Mouse (Mus musculus) forebrain, embryonic 12.5 days (tissue): Measurements from ENCODE around the gene Jagn1. TPM values are rescaled to one million over a fixed set of nuclear protein-coding genes. Genes with fewer than 3 reads are reported as not detected.

Source experiments
- ATAC-seq: fragments of 200-750 bp; cut with Nextera tagmentation; 2 replicates; pipeline ENCODE4 v1.8.0; 2017; ENCODE audit warnings: moderate TSS enrichment; ENCODE audit not compliant: low FRiP score
- H3K27ac ChIP-seq: fragments of 300-500 bp; sonication (generic); 2 replicates; pipeline ENCODE4 v1.5.1; 2016; ENCODE audit warnings: mild to moderate bottlenecking
- H3K27me3 ChIP-seq: fragments of 300-500 bp; sonication (generic); 2 replicates; pipeline ENCODE4 v1.6.1; 2016; ENCODE audit warnings: mild to moderate bottlenecking
- H3K36me3 ChIP-seq: fragments of 300-500 bp; sonication (generic); replicated peaks from 2 replicates; pipeline ENCODE4 v1.6.1; 2016; ENCODE audit warnings: mild to moderate bottlenecking
- H3K4me1 ChIP-seq: fragments of 300-500 bp; sonication (generic); 2 replicates; pipeline ENCODE4 v1.6.1; 2016
- H3K4me2 ChIP-seq: fragments of 300-500 bp; sonication (generic); 2 replicates; pipeline ENCODE4 v1.6.1; 2016; ENCODE audit warnings: mild to moderate bottlenecking, moderate library complexity
- H3K4me3 ChIP-seq: fragments of 300-500 bp; sonication (generic); replicated peaks from 2 replicates; pipeline ENCODE4 v1.5.1; 2016; ENCODE audit warnings: mild to moderate bottlenecking
- H3K9ac ChIP-seq: fragments of 300-500 bp; sonication (generic); 2 replicates; pipeline ENCODE4 v1.6.1; 2016; ENCODE audit warnings: mild to moderate bottlenecking
- H3K9me3 ChIP-seq: fragments of 300-500 bp; sonication (generic); 2 replicates; pipeline ENCODE4 v1.6.1; 2016
- WGBS: fragments of 180-500 bp; shearing (Covaris S2); methylation state at CpG from one replicate; pipeline ENCODE4 v1.1.7; 2016; 5-methylcytosine and 5-hydroxymethylcytosine counted together
- polyA plus RNA-seq: library from polyadenylated mRNA; unstranded; fragments of >200 nt; fragmentation: Nextera tagmentation; extraction: Ambion mirVana; gene quantifications from 2 replicates; pipeline ENCODE4 v1.2.1, GENCODE M21; 2016

Jagn1 gene
- polyA plus RNA-seq, 1 experiment from 2014 or later: 71.3 TPM

GRCm38 (mm10) chr6:113438721-113439430, 3.5 kb upstream of the Jagn1 start:
- H3K27me3 ChIP-seq: no peaks in the 10 kb centered on the region
- H3K4me1 ChIP-seq: peaks cover 9% of the 10 kb centered on the region
- 68% methylated on average over 12 of the region's 12 CpGs for WGBS
- H3K27ac ChIP-seq: no peak overlapping the region
- H3K4me2 ChIP-seq: no peak overlapping the region
- ATAC-seq: no peak
- H3K4me3 ChIP-seq: no peak overlapping the region
- H3K36me3 ChIP-seq: no peaks in the 10 kb centered on the region
- no peak overlapping the region for H3K9ac ChIP-seq
- no peaks in the 10 kb centered on the region for H3K9me3 ChIP-seq

- Histone ChIP-seq H3K9ac (no peak overlapping the region), H3K4me1 (peaks cover 9% of the 10 kb centered on the region), H3K4me3 (no peak overlapping the region), H3K4me2 (no peak overlapping the region), H3K27me3 (no peaks in the 10 kb centered on the region), H3K36me3 (peaks cover 6% of the 10 kb centered on the region; the same call in 1 of the 2 replicates), H3K27ac (no peak overlapping the region), H3K9me3 (no peaks in the 10 kb centered on the region)
- 86% methylated on average over 3 of the region's 3 CpGs for WGBS
- ATAC-seq: no peak
Observed at GRCm38 (mm10) chr6:113440686-113441085, 1.7 kb upstream of the Jagn1 start.

GRCm38 (mm10) chr6:113441147-113441680, 1.2 kb upstream of the Jagn1 start:
- Histone ChIP-seq H3K36me3 (peaks cover 9% of the 10 kb centered on the region), H3K9ac (no peak overlapping the region), H3K9me3 (no peaks in the 10 kb centered on the region), H3K4me3 (no peak overlapping the region), H3K4me2 (no peak overlapping the region), H3K27me3 (no peaks in the 10 kb centered on the region), H3K27ac (no peak overlapping the region), H3K4me1 (peaks cover 9% of the 10 kb centered on the region)
- 51% methylated on average over 7 of the region's 7 CpGs for WGBS
- ATAC-seq: no peak

- Histone ChIP-seq H3K4me3 (peak overlapping the region; percentile 68), H3K27ac (no peak overlapping the region), H3K4me1 (peaks cover 9% of the 10 kb centered on the region), H3K36me3 (peaks cover 17% of the 10 kb centered on the region), H3K9ac (peak overlapping the region; percentile 90), H3K4me2 (peak overlapping the region; percentile 88), H3K9me3 (no peaks in the 10 kb centered on the region), H3K27me3 (no peaks in the 10 kb centered on the region)
- 41% methylated on average over 9 of the region's 9 CpGs for WGBS
- ATAC-seq: peak; percentile 30; the same call in 1 of the 2 replicates
Observed at GRCm38 (mm10) chr6:113442087-113442441, 305 bp upstream of the Jagn1 start.

- Histone ChIP-seq H3K36me3 (peaks cover 27% of the 10 kb centered on the region), H3K9ac (peak overlapping the region; percentile 90), H3K4me3 (peak overlapping the region; percentile 68), H3K27ac (no peak overlapping the region), H3K27me3 (no peaks in the 10 kb centered on the region), H3K4me2 (peak overlapping the region; percentile 88), H3K9me3 (no peaks in the 10 kb centered on the region), H3K4me1 (peaks cover 9% of the 10 kb centered on the region)
- ATAC-seq: no peak
- 50% methylated on average over 12 of the region's 12 CpGs for WGBS
Observed at GRCm38 (mm10) chr6:113443091-113443490, 722 bp downstream of the Jagn1 start.

GRCm38 (mm10) chr6:113444207-113444965, 2.0 kb downstream of the Jagn1 start:
- H3K9ac ChIP-seq: no peak overlapping the region
- no peaks in the 10 kb centered on the region for H3K9me3 ChIP-seq
- peaks cover 9% of the 10 kb centered on the region for H3K4me1 ChIP-seq
- H3K4me2 ChIP-seq: no peak overlapping the region
- H3K27ac ChIP-seq: no peak overlapping the region
- H3K4me3 ChIP-seq: no peak overlapping the region
- H3K36me3 ChIP-seq: peaks cover 37% of the 10 kb centered on the region
- WGBS: 88% methylated on average over 7 of the region's 8 CpGs
- no peaks in the 10 kb centered on the region for H3K27me3 ChIP-seq
- ATAC-seq: no peak

- 93% methylated on average over 4 of the region's 4 CpGs for WGBS
- H3K4me3 ChIP-seq: no peak overlapping the region
- peaks cover 9% of the 10 kb centered on the region for H3K4me1 ChIP-seq
- no peak overlapping the region for H3K9ac ChIP-seq
- H3K4me2 ChIP-seq: no peak overlapping the region
- H3K9me3 ChIP-seq: no peaks in the 10 kb centered on the region
- no peak for ATAC-seq
- peaks cover 37% of the 10 kb centered on the region for H3K36me3 ChIP-seq
- no peak overlapping the region for H3K27ac ChIP-seq
- H3K27me3 ChIP-seq: no peaks in the 10 kb centered on the region
Observed at GRCm38 (mm10) chr6:113447639-113448038, 5.3 kb downstream of the Jagn1 start.

GRCm38 (mm10) chr6:113451839-113452238, 9.5 kb downstream of the Jagn1 start:
- H3K4me2 ChIP-seq: no peak overlapping the region
- H3K36me3 ChIP-seq: peaks cover 22% of the 10 kb centered on the region
- no peak for ATAC-seq
- no peak overlapping the region for H3K27ac ChIP-seq
- no peak overlapping the region for H3K4me3 ChIP-seq
- H3K4me1 ChIP-seq: no peaks in the 10 kb centered on the region
- H3K27me3 ChIP-seq: no peaks in the 10 kb centered on the region
- 82% methylated on average over 2 of the region's 2 CpGs for WGBS
- H3K9ac ChIP-seq: no peak overlapping the region
- no peaks in the 10 kb centered on the region for H3K9me3 ChIP-seq

- H3K27me3 ChIP-seq: peaks cover 7% of the 10 kb centered on the region; the same call in 1 of the 2 replicates
- H3K4me3 ChIP-seq: no peak overlapping the region
- H3K4me1 ChIP-seq: no peaks in the 10 kb centered on the region
- H3K9ac ChIP-seq: no peak overlapping the region
- H3K4me2 ChIP-seq: no peak overlapping the region
- H3K36me3 ChIP-seq: no peaks in the 10 kb centered on the region
- ATAC-seq: no peak
- no peak overlapping the region for H3K27ac ChIP-seq
- H3K9me3 ChIP-seq: no peaks in the 10 kb centered on the region
- 76% methylated on average over 5 of the region's 5 CpGs for WGBS
Observed at GRCm38 (mm10) chr6:113455007-113455406, 12.6 kb downstream of the Jagn1 start.

- H3K4me2 ChIP-seq: no peak within 1 kb of the TSS
- ATAC-seq: no peak
- H3K27ac ChIP-seq: no peak within 1 kb of the TSS
- H3K9ac ChIP-seq: no peak within 1 kb of the TSS
- H3K4me3 ChIP-seq: no peak within 1 kb of the TSS
- H3K4me1 ChIP-seq: no peaks in the 10 kb centered on the region
- no peaks in the 10 kb centered on the region for H3K36me3 ChIP-seq
- no peaks in the 10 kb centered on the region for H3K9me3 ChIP-seq
- 84% methylated on average over 9 of the region's 10 CpGs for WGBS
- peaks cover 13% of the 10 kb centered on the region; the same call in 1 of the 2 replicates for H3K27me3 ChIP-seq
Observed at GRCm38 (mm10) chr6:113457952-113458534, 15.7 kb downstream of the Jagn1 start, which contains the start of gene Il17re. TSS of gene Il17re (plus strand) at chr6:113458484.

GRCm38 (mm10) chr6:113458635-113459034, 16.3 kb downstream of the Jagn1 start:
- Histone ChIP-seq H3K9me3 (no peaks in the 10 kb centered on the region), H3K9ac (no peak overlapping the region), H3K27ac (no peak overlapping the region), H3K4me1 (no peaks in the 10 kb centered on the region), H3K4me3 (no peak overlapping the region), H3K36me3 (no peaks in the 10 kb centered on the region), H3K4me2 (no peak overlapping the region), H3K27me3 (peaks cover 13% of the 10 kb centered on the region; the same call in 1 of the 2 replicates)
- no peak for ATAC-seq
- WGBS: 77% methylated on average over 10 of the region's 10 CpGs

GRCm38 (mm10) chr6:113464040-113464439, 21.7 kb downstream of the Jagn1 start:
- 75% methylated on average over 7 of the region's 7 CpGs for WGBS
- no peak for ATAC-seq
- no peak overlapping the region for H3K4me2 ChIP-seq

More at GRCm38 (mm10) chr6:113464040-113464439, 21.7 kb downstream of the Jagn1 start:
- Histone ChIP-seq H3K27ac (no peak overlapping the region), H3K36me3 (no peaks in the 10 kb centered on the region), H3K27me3 (peaks cover 24% of the 10 kb centered on the region), H3K9me3 (no peaks in the 10 kb centered on the region), H3K4me1 (no peaks in the 10 kb centered on the region; the same call in 1 of the 2 replicates), H3K4me3 (no peak overlapping the region), H3K9ac (no peak overlapping the region)
